Mouse (Mus musculus): ENCODE measurements at regions not wholly inside any gene's neighbourhood (a gene's known extent, or its start where the extent isn't known, plus 50 kb on each side); places are given as distances from the start of the nearest gene placed in this dataset.
A peak's percentile ranks its signal among the peaks of the same experiment; 100 is the strongest.

DNA sequence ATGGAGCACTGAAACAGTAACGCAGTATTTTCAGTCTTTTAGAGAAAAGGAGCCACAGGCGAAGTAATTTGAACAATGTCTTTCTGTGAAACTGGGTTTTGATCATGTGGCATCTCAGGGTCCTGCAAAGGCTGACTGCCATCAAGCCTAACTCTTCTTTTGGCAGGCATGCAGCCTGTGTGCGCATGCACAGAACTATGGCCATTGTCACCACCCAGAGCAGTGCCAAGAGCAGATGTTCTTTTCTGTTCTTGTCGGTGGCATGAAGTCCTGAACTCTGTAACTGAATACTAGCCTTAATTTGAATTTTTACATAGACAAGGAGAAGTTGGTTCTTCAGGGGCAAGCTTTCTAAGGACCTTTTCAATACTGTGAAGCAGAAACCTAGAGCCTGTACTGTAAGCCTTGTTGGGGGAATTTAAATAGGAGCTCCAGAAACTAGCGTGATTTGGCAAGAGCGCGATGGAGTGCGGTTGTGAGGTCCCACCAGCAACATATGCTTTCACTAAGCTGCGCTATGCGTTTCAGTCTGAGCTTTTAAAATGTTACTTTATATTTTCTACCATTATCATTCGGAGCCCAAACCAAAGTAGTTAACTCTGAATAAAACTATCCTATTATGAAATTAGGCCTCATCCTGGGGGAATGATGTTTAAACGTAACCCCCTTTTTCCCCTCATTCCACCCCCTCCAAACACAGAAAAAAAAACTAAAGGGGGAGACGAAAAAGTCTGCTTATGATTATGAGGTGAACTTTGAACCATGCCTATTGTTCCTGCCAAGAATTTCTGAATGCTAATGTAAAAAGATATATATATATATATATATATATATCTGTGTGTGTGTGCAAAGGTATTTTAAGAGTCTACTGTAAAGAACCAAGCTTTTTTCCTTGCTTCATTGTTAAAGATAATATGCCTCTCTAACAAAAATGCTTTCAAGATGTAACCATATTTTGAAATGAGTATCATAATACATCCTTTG, 606.3 kb downstream of the Nfib start:
- H3K9ac ChIP-seq (replicated peaks; ENCODE audit: low read depth, low read length): no peak overlapping the region
- WGBS: 78% methylated on average over 13 of the region's 13 CpGs
- ATAC-seq (ENCODE audit: insufficient number of reproducible peaks, insufficient read depth, low FRiP score, low read depth): no peak
- peak overlapping the region; percentile 23; the same call in 1 of the 2 replicates for H3K27ac ChIP-seq (ENCODE audit: low read length)
- H3K4me1 ChIP-seq (ENCODE audit: control insufficient read depth, insufficient read depth, low read length): no peaks in the 10 kb centered on the region
- H3K4me3 ChIP-seq (ENCODE audit: low read depth, low read length): no peak overlapping the region
- H3K36me3 ChIP-seq (ENCODE audit: control insufficient read depth, insufficient read depth, low read length): no peaks in the 10 kb centered on the region
- no peak overlapping the region for H3K4me2 ChIP-seq (replicated peaks; ENCODE audit: low read depth, low read length)
- H3K9me3 ChIP-seq (ENCODE audit: control insufficient read depth, low read depth, low read length): no peaks in the 10 kb centered on the region
- H3K27me3 ChIP-seq (ENCODE audit: control insufficient read depth, insufficient read depth, low read length): no peaks in the 10 kb centered on the region

DNA sequence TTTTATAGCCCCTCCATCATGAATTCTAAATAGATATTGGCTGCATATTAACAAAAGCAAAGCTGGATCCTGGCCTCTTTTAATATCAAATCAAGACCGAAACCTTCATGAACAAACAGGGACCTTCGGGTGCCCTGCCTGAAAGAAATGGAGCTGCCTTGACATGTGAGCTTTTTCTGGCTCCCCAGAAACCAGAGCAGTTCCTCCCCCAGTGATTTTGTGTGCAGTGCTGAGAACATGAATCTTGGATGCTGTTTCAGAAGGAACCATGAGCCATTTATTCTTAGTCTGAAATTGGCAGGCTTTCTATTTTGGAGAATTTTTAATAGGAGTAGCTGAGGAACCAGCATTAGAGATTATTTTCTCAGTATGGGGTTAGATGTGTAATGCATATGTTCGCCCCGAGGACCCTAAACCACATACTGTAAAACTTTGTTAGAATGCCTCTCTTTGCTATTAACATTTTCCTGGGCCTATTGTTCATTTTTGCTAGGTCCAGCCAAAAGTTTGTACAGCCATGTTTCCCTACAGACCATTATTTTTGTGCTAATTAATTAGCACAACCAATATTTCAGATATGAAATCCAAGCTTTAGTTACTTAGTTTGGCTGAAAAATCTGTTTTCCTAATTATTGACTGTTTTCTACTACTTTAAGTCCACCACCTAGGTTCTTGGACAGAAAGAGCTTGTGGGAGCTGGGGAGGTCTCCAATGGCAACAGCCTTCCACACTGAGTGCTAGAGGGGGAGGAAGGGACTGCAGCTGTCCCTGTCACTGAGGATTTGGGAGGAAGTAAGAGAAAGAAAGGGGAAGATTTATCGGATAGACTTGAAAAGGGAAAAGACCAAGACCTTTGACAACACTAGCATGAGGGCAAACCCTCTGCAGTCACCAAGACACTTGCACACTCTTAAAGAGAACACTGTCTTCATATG, 613.0 kb downstream of the Nfib start:
- H3K27me3 ChIP-seq (ENCODE audit: control insufficient read depth, insufficient read depth, low read length): no peaks in the 10 kb centered on the region
- 83% methylated on average over 5 of the region's 5 CpGs for WGBS
- no peak overlapping the region for H3K4me2 ChIP-seq (replicated peaks; ENCODE audit: low read depth, low read length)
- no peak for ATAC-seq (ENCODE audit: insufficient number of reproducible peaks, insufficient read depth, low FRiP score, low read depth)
- H3K9me3 ChIP-seq (ENCODE audit: control insufficient read depth, low read depth, low read length): no peaks in the 10 kb centered on the region
- H3K27ac ChIP-seq (ENCODE audit: low read length): no peak overlapping the region
- H3K4me3 ChIP-seq (ENCODE audit: low read depth, low read length): no peak overlapping the region
- H3K9ac ChIP-seq (replicated peaks; ENCODE audit: low read depth, low read length): no peak overlapping the region
- H3K4me1 ChIP-seq (ENCODE audit: control insufficient read depth, insufficient read depth, low read length): no peaks in the 10 kb centered on the region
- no peaks in the 10 kb centered on the region for H3K36me3 ChIP-seq (ENCODE audit: control insufficient read depth, insufficient read depth, low read length)

- no peak for ATAC-seq (ENCODE audit: insufficient number of reproducible peaks, insufficient read depth, low FRiP score, low read depth)
- Histone ChIP-seq H3K9me3 (ENCODE audit: control insufficient read depth, low read depth, low read length) (no peaks in the 10 kb centered on the region), H3K4me2 (replicated peaks; ENCODE audit: low read depth, low read length) (no peak overlapping the region), H3K9ac (replicated peaks; ENCODE audit: low read depth, low read length) (no peak overlapping the region), H3K4me1 (ENCODE audit: control insufficient read depth, insufficient read depth, low read length) (no peaks in the 10 kb centered on the region), H3K27me3 (ENCODE audit: control insufficient read depth, insufficient read depth, low read length) (no peaks in the 10 kb centered on the region), H3K27ac (ENCODE audit: low read length) (no peak overlapping the region), H3K4me3 (ENCODE audit: low read depth, low read length) (no peak overlapping the region), H3K36me3 (ENCODE audit: control insufficient read depth, insufficient read depth, low read length) (no peaks in the 10 kb centered on the region)
- 94% methylated on average over 5 of the region's 5 CpGs for WGBS
These were observed 615.9 kb downstream of the Nfib start for GRCm38 (mm10) chr4:82089657-82090056.

- ATAC-seq (ENCODE audit: insufficient number of reproducible peaks, insufficient read depth, low FRiP score, low read depth): no peak
- Histone ChIP-seq H3K27ac (ENCODE audit: low read length) (no peak overlapping the region), H3K27me3 (ENCODE audit: control insufficient read depth, insufficient read depth, low read length) (no peaks in the 10 kb centered on the region), H3K9ac (replicated peaks; ENCODE audit: low read depth, low read length) (no peak overlapping the region), H3K4me3 (ENCODE audit: low read depth, low read length) (no peak overlapping the region), H3K9me3 (ENCODE audit: control insufficient read depth, low read depth, low read length) (no peaks in the 10 kb centered on the region), H3K36me3 (ENCODE audit: control insufficient read depth, insufficient read depth, low read length) (no peaks in the 10 kb centered on the region), H3K4me2 (replicated peaks; ENCODE audit: low read depth, low read length) (no peak overlapping the region), H3K4me1 (ENCODE audit: control insufficient read depth, insufficient read depth, low read length) (no peaks in the 10 kb centered on the region)
- WGBS: 85% methylated on average over 2 of the region's 2 CpGs
These were observed 622.0 kb downstream of the Nfib start for GRCm38 (mm10) chr4:82083519-82083918.

GRCm38 (mm10) chr4:82068050-82068449, 625.4 kb upstream of the Mpdz start:
- Histone ChIP-seq H3K27me3 (ENCODE audit: control insufficient read depth, insufficient read depth, low read length) (no peaks in the 10 kb centered on the region), H3K36me3 (ENCODE audit: control insufficient read depth, insufficient read depth, low read length) (no peaks in the 10 kb centered on the region), H3K4me1 (ENCODE audit: control insufficient read depth, insufficient read depth, low read length) (peaks cover 4% of the 10 kb centered on the region; the same call in 1 of the 2 replicates), H3K9ac (replicated peaks; ENCODE audit: low read depth, low read length) (no peak overlapping the region), H3K9me3 (ENCODE audit: control insufficient read depth, low read depth, low read length) (no peaks in the 10 kb centered on the region), H3K4me3 (ENCODE audit: low read depth, low read length) (no peak overlapping the region), H3K27ac (ENCODE audit: low read length) (no peak overlapping the region), H3K4me2 (replicated peaks; ENCODE audit: low read depth, low read length) (no peak overlapping the region)
- WGBS: 67% methylated on average over 3 of the region's 3 CpGs
- ATAC-seq (ENCODE audit: insufficient number of reproducible peaks, insufficient read depth, low FRiP score, low read depth): no peak

DNA sequence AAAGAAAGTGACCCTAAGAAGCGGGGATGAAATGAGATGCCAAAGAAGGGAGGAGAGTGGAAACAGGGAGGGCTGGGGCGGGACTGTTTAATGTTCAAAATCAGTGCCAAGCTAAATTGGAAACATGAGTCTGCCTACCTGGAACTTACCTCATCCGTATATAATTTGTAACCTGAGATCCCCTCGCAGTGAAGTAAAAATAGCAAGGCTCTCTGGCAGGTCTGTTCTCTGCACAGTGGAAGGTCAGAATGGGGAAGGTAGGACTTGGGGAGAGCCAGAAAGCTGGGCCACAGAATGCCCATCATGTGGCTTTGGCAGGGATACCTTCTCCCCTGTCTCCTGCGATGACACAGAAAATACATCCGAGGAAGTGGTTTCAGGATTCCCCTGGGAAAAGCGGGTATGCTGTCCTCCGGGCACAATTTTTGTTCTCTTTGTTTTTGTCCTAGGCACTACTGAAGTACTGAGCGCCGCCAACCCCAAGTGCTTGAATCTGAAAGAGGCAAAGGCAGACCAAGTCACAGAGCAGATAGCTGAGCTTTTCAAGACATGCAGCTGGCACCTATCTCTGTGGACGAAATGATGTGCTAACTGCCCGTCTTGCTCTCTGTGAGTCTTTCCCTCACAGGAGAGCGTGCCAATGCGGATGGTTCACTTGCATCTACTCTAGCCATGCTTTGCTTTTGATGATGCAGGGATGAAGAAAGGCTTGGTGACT, 623.2 kb upstream of the Mpdz start:
- no peak for ATAC-seq (ENCODE audit: insufficient number of reproducible peaks, insufficient read depth, low FRiP score, low read depth)
- no peak overlapping the region for H3K4me2 ChIP-seq (replicated peaks; ENCODE audit: low read depth, low read length)
- H3K4me1 ChIP-seq (ENCODE audit: control insufficient read depth, insufficient read depth, low read length): peaks cover 4% of the 10 kb centered on the region; the same call in 1 of the 2 replicates
- WGBS: 63% methylated on average over 14 of the region's 14 CpGs
- H3K27ac ChIP-seq (ENCODE audit: low read length): no peak overlapping the region
- no peak overlapping the region for H3K4me3 ChIP-seq (ENCODE audit: low read depth, low read length)
- no peak overlapping the region for H3K9ac ChIP-seq (replicated peaks; ENCODE audit: low read depth, low read length)
- H3K36me3 ChIP-seq (ENCODE audit: control insufficient read depth, insufficient read depth, low read length): no peaks in the 10 kb centered on the region
- H3K9me3 ChIP-seq (ENCODE audit: control insufficient read depth, low read depth, low read length): no peaks in the 10 kb centered on the region
- H3K27me3 ChIP-seq (ENCODE audit: control insufficient read depth, insufficient read depth, low read length): no peaks in the 10 kb centered on the region

DNA sequence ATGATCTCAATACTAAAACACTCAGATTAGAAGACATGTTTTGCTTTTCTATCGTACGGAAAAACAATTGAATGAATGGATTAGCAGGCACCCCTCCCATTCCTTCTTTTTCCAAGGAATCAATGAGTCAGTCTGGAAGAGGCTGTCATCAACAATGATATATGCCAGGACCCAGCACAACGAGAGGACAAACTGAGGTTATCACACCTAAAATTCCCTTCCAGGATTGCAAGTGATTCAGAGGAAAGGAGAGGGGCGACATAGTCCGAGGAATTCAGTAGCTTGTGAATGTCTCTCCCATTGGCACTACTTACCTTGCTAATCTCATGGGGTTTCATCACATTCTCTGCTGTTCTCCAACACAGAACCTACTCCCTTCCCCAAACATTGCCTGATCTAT, 620.1 kb upstream of the Mpdz start:
- H3K9me3 ChIP-seq (ENCODE audit: control insufficient read depth, low read depth, low read length): no peaks in the 10 kb centered on the region
- no peak overlapping the region for H3K9ac ChIP-seq (replicated peaks; ENCODE audit: low read depth, low read length)
- no peaks in the 10 kb centered on the region for H3K36me3 ChIP-seq (ENCODE audit: control insufficient read depth, insufficient read depth, low read length)
- WGBS: 64% methylated on average over 5 of the region's 5 CpGs
- no peak overlapping the region for H3K27ac ChIP-seq (ENCODE audit: low read length)
- H3K4me1 ChIP-seq (ENCODE audit: control insufficient read depth, insufficient read depth, low read length): peaks cover 4% of the 10 kb centered on the region; the same call in 1 of the 2 replicates
- no peak overlapping the region for H3K4me2 ChIP-seq (replicated peaks; ENCODE audit: low read depth, low read length)
- ATAC-seq (ENCODE audit: insufficient number of reproducible peaks, insufficient read depth, low FRiP score, low read depth): no peak
- H3K27me3 ChIP-seq (ENCODE audit: control insufficient read depth, insufficient read depth, low read length): no peaks in the 10 kb centered on the region
- no peak overlapping the region for H3K4me3 ChIP-seq (ENCODE audit: low read depth, low read length)

- H3K4me3 ChIP-seq (ENCODE audit: low read depth, low read length): no peak overlapping the region
- H3K4me1 ChIP-seq (ENCODE audit: control insufficient read depth, insufficient read depth, low read length): no peaks in the 10 kb centered on the region
- H3K27ac ChIP-seq (ENCODE audit: low read length): no peak overlapping the region
- no peaks in the 10 kb centered on the region for H3K36me3 ChIP-seq (ENCODE audit: control insufficient read depth, insufficient read depth, low read length)
- H3K9me3 ChIP-seq (ENCODE audit: control insufficient read depth, low read depth, low read length): no peaks in the 10 kb centered on the region
- WGBS: 73% methylated on average over 1 of the region's 1 CpGs
- no peaks in the 10 kb centered on the region for H3K27me3 ChIP-seq (ENCODE audit: control insufficient read depth, insufficient read depth, low read length)
- no peak overlapping the region for H3K9ac ChIP-seq (replicated peaks; ENCODE audit: low read depth, low read length)
- ATAC-seq (ENCODE audit: insufficient number of reproducible peaks, insufficient read depth, low FRiP score, low read depth): no peak
- no peak overlapping the region for H3K4me2 ChIP-seq (replicated peaks; ENCODE audit: low read depth, low read length)
These were observed 614.1 kb upstream of the Mpdz start for GRCm38 (mm10) chr4:82056671-82057070.

Measured in stomach, embryonic 14.5 days (tissue).